Mouse (Mus musculus) layer of hippocampus, adult 18-20 months (tissue): ENCODE measurements around the gene Blnk. TPM values are rescaled to one million over a fixed set of nuclear protein-coding genes. Genes with fewer than 3 reads are reported as not detected.

ENCODE experiments used
- DNase-seq, 2 experiments: peaks; one replicate each; pipeline ENCODE4 v3.0.0; 2022; ENCODE audit warnings: low spot score in 2 of 2
- total RNA-seq, 2 experiments: library from RNA; stranded (reverse); gene quantifications; 2 replicates each; pipeline ENCODE4 v1.2.3; 2021

Gene Blnk
- total RNA-seq, 2 experiments from 2014 or later = 6.1 to 7.5 TPM

DNA sequence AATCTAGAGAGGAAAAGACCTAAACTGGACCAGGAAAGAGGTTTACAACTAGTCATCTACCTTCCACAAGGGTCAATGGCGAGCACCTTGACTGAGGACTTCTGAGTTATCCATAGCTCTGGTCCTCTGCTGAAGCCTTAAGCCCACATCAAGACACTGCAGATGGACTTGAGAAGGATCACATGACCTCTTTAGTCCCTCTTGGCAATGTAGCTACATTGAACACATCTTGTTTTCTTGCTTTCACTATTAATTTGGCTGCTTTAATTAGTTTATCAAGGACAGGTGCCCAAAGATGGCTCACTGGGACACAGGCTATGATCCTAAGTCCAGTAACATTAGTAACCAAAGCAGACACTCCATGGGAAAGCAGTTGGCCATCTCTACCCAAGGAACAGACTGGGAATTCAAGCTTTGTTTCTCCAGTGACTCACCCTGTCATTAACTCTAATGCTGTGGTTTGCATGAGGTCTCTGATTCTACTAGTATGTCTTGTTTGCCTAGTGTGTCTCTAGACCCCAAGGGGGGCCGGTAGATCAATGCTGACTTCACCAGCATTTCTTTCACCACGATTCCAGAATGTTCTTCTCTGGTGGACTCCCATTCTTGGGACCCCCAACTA lies 9.5 kb upstream of the Blnk start:
- no peak for DNase-seq

DNA sequence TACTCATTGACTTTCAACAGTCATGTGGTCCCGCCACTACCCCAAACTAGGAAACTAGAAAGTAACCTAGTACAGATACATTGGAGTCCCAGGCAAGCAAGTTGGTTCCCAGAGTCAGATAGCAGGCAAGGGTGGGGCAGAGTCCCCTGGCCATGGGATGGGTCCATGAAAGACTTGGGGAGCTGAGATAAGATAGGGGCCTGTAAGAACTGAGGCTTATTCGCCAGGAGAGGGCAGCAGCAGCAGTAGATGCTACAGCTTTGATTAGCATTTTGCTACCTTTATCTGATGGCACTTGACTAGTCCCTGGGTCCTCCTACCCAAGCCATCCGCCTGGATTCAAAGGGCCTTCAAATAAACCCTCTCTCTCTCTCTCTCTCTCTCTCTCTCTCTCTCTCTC lies 5.2 kb upstream of the Blnk start:
- no peak for DNase-seq

DNA sequence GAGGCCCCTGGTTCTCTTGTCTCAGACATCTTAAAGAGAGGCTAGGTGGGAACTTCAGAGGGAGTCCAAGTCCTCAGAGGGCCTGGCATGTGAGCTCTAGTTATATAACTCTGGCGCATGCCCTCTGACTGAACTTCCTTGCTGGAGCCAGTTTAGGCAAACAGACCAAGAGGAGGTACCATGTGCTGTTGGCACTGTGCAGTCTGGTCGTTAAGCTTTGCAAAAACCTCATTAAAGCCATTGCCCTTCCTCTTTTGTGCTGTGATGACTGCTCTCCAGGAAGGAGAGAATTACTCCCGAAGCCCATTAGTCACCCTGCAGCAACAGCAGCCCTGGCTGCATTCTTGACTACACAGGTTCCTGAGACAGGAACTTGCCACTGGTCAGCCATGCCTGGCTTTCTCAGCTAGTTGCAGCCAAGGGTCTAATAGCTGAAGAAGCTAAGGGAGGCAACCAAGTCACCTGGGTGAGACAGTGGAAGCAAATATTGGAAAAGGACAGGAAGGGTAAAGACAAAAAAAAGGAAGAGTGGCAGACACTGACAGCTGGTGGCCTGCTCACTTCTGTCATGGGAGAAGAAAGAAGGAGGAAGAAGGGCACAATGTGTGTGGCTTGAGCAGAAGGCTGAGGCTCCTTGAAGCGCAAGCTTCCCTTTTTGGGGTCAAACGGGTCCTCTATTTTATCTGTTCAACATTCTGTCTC lies 4.3 kb upstream of the Blnk start:
- DNase-seq = no peak

DNA sequence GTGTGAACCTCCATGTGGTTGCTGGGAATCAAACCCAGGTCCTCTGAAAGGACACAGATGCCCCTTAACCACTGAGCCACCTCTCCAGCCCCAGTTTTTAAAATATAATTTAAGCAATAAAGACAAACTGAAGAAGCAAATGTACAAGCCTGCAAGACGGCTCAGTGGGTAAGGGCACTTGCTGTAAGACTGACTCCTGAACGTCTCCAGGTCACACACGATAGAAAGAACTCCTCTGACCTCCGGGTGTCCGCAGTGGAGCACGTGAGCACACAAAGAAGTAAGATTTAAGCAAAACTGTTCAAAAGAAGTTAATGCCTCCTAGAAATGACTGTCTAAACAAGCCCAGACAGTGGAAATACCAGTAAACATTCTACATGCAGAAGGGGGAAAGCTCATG lies 2.4 kb upstream of the Blnk start:
- no peak for DNase-seq

DNA sequence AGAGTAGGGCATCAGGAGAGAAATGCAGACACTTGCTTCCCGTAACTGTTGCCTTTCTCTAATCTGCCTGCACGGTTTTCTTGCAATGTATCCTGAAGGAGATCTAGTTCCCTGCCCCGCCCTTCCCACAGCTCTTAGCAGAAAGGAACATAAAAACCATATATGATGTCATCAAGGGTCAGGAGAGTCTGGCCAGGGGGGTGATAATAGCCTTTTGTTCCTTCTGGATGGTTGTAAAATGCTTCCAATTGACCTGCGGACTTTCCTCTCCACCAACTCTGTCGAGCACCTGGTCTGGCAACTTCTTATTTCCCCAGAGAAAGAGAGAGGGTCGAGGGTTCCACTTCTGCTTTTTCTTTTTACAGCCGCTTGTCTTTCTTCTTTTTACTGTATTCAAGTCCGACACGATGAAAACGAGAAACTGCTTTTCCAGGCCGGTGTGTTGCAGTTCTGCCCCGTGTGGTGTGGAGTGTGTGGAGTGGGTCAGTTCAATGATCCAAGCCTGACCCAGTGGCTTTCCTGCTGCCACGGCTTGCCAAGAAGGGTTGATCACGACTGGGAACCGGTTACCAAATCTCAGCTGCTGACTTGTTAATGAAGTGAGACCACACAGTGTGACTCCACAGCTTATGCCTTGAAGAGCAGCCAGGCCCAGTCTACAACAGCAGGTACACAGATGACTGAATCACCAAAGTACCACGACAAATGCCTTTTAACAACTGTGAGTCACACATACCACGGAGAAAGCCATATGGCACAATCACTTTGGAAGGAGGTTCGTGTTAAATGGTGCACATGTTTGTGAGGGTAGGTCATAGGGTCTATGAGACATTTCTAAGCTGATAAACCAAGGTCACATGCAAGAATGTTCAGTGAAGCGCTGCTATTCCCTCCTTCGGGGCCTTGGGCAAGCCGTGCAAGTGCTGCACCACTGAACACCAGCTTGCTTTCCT lies 1.4 kb upstream of the Blnk start:
- DNase-seq = peak; percentile 46 to 62

DNA sequence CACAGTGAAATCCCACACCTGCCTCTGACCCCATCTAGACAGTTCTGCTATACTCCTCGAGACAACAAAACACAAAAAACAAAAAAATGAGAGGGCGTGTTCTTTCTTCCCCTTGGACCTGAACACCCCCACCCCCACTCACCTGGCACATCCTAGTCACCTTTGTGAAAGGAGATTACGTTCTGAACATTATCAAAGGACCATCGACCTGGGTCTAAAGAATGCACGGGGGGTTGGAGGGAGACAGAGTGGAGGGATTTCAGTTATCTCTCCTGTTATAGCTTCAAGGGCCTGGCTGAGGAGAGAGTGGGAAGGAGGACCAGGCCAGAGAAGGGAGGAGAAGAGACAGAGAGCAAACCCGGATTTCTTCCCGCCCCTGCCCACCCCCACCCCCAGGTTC lies 576 bp upstream of the Blnk start:
- DNase-seq = no peak

DNA sequence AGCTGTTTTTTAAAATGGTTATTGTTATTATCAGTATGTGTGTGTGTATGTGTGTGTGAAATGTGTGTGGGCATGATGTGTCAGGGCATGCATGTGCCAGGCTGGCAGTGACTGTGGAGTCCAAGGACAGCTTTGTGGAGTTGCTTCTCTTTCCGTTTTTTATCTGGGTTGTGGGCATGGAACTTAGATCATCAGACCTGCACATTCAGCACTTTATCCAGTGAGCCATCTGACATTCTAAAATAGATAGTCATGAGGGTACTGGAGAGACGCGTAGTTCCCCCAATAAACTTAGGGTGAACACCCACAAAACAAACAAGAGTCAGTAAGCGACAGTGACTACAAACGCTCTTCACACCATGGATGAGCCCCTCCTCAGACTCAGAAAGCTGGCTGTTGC lies 979 bp downstream of the Blnk start:
- DNase-seq = no peak

DNA sequence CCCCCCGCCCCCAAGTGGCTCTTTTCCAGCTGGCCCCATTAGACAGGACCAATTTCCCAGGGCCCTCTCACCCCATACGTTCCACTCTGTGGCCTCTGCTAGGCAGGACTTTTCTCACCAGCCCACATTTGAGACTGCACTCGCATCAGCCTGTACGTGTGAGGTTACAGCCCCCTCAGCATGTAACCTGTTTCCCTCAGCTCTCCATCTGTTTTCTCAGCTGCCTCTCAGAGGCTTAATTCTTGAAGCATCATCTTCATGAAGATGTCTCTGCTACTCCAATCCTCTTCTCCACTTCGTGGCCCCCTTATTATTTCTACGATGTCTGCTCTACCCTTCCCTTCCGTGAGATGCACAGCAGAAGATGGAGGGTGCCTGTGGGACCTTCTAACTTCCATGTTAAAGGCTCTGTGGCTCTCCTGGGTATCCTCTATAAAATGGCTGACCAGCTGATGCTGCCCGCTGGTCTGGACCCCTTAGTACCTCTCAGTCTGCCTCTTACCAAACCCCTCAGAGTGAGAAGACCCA lies 1.8 kb downstream of the Blnk start:
- DNase-seq = no peak

DNA sequence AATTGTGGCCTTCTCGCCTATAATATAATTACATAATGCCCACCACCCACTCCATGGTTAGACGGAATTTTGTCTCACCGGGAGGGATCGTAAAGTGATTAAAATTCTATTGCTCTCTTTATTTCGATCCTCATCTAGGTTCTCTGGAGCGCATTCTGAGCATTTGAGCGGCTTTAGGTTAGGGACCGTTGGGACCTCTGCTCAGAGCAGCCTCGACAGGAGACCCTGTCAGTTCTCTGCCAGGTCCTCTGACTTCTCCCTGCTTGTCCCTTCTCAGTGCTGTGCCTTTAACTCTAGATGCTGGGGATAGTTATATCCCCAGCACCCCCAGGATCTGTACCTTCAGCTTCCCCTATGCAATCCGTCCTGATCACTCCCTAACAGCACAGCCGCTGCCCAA lies 2.2 kb downstream of the Blnk start:
- DNase-seq = no peak

DNA sequence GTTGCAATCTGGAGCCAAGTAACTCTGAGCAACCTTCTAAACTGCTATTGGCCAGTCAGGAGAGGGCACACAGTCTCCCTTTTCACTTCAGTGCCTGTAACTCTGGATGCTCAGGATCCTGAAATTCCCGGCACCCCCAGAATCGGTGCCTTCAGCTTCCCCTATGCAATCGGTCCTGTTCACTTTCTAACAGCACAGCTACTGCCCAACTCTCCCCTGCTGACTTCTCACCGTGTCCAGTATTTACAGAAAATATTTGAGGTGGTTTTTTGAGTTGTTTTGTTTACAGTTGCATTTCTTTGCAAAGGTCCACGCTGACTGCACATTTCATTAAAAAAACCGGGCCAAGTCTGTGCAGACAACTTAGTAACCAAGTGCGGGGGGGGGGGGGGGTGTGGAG lies 2.7 kb downstream of the Blnk start:
- DNase-seq = no peak

DNA sequence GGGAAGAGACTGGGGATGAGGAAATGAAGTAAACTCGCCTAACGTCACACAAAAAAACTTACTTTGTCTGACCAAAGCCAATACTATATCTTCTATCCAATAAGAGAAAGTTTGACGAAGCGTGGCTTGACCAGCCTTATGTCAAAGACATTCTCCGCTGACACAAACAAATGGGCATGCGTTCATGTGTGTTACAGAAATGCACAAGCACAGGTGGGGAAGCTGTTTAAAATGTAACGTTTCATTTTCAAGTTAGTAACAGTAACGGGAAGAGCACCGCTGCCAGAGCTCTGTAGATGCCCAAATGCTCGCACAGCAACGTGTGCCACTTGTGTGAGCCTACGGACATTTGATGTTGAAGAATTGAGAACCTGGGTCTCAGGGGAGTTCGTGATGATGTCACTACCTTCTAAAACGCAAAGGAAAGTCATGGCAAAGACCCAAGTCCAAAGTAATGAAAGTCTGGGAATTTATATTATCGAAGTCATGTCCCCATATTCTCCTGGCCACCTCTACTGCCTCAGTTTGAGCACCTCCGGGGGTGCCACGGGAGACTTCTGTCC lies 3.5 kb downstream of the Blnk start:
- DNase-seq = no peak

DNA sequence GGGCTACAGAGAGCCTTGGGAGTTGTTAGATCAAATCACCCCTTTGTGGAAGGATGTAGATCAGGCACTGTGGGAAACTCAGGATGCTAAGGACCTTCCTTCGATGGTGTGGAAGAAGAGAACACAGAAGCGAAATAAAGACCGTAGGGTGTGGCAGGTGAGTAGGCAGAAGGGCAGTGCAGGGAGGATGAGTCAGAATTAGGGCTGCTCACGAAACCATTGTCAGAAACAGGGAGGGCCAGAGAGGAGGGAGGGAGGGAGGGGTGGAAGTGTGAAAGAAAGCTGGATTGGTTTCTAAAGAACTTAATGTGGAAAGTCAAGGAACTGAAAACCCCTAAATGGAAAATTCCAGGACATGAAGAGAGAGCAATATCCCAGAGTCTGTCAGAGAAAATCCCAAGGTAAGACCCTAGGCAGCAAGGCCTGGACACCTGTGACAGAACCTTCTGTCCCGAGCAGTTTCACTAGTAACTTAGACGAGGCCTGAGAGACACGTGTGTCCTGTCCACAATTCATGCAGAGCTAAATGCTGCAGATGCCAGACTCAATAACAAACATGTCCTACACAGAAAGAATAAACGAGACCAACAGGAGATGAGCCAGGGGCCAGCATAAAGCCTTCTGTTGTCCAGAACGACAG lies 4.3 kb downstream of the Blnk start:
- no peak for DNase-seq

DNA sequence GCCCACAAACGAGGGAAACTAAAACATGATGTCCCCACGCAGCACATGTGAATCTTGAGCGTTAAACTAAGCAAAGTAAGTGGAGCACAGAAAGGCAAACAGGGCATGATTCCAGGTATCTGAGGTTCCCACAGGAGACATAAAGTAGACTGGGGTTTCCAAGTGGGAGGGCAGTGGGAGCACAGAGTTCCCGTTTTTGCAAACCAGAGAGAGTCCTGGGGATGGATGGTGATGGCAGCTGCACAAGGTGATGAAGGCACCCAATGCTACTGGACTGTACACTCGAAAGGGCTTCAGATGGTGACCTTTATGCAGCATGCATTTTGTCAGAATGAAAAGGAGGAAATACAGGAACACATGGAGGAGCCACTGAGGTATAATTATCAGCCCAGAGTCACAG lies 5.5 kb downstream of the Blnk start:
- no peak for DNase-seq

DNA sequence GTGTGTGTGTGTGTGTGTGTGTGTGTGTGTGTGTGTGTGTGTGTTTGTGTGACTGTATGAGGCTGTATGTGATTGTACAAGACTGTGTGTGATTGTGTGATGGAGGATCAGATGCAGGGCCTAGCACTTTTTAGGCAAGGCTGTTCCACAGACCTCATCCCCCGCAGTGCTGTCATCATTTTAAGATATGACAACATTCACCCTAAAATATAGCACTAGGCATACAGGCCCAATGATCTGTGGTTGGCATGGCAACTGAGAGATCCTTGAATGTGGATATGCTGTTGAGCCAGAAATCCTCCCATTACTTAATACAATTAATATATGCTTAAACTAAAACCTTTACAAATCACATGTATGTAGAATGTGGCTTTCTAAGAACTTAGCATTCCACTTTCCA lies 9.8 kb downstream of the Blnk start:
- DNase-seq = peak in 1 of 2 experiments; percentile 57

DNA sequence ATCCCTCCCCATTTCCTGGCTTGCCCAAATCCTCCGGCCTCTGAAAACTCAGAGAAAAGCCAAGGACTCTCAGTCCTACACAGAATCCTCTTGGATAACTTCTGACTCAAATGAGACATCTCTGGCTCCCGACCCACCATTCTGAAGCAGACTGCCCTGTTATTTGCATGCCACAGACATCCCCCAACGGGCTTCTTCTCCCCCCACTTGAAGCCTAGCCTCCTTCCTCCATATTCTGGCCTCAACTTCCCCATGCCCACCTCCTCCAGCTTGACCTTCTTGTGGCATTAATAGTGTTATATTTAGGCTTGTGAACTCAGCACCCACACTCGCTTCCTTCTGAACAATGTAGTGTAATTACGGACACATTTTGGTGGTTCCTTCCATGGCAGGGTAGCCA lies 13.7 kb downstream of the Blnk start:
- DNase-seq = no peak

DNA sequence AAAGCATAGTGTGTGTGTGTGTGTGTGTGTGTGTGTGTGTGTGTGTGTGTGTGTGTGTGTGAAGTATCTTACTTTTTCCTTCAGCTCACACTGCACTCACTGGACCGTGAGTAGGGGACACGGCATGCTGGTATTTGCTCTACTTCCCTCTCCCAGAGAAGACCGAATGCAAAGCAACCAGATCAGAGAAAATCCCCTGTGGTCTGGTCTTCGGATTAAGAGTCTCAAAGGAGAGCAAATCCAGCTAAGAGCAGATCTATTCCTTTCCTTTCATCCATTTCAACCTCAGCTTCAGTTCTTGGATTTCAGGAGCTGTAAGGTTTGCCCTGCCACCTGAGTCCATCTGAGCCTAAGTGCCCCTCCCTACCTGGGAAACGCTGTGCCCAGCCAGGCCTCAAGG lies 16.3 kb downstream of the Blnk start:
- DNase-seq = no peak

DNA sequence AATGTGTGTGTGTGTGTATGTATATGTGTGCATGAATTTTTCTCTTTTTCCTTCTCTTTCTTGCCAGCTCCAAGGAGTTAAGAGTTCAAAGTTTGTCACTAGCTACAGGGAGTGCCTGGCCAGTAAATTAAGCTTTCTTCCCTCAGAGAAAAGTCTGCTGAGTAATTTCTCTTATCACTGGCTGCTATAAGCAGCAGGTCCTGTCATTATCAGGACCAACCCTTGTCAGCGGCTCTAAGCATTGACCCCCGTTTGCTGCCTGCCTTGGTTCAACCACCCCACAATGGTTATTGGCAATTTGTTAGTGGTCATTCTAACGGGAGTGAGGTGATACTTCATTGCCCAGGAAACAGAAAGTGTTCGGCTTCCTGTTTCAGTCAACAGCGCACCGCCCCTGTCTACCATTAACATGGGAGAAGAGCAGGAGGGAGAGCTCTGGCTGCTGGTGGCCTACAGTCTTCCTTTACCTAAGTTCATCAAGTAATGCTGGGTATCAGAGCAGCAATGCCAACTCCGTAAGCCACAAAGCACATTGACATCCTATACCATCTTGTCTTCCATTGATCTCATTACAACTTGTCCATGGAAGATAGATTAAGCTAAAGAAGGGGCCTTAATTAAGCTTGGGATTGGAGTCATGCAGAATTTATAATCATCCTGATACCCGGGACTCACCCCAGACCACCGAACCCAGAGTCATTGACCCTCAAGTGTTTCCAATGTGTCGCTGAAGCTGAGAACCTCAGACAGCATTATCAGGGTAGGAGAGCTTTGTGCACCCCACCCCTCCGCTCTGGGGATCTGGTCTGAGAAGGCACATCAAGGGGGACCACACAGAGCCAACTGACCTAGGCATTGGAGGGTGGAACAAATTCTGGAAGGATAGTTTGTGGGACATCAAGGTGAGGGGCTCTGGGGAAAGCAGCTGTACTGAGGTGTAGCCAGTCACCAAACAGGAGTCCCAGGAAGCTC lies 17.1 kb downstream of the Blnk start:
- no peak for DNase-seq

DNA sequence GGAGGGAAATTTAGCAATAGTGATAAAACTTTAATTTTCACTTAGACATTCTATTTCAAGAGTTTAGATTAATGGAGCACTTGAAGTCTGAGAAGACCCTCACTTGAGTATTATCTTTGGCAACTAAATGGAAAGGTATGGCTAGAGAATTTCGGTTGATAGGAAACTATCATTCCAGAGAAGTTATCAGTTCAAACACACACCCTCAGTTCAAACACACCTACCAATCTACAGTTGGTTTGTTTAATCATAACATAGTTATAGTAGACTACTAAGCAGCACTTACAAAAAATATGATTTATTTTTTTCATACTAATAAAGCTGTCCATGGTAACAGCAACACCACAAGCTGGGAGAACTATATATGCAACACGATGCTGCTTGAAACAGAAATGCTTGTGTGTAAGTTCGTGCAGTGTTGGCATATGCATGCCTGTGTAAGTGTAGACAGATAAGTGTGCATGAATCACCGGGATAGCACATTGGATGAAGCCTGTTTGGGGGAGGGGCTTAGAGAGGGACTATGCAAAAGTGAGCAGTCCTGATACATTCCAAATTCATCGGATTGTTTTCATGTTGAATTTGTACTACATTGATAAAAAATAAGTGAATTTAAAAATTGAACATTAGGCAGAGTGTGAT lies 22.9 kb downstream of the Blnk start:
- DNase-seq = no peak

DNA sequence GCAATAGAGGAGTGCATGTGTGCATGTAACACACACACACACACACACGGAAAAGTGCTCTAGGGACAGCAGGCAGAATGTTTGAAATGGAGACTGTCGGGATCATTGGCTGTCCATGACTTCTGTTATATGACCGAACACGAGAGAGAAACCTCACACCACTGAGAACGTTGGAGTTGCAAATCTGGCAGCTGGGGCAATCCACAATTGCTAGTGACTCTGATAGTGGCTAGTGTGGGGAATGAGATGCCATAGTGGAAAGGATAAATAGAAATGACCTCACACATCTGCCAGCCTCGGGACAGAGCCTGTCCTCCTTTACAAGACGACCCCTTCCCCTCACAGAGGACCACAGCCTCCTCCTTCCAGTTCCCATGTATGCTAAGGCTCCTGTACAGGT lies 23.6 kb downstream of the Blnk start:
- DNase-seq = no peak
